Mouse (Mus musculus): ENCODE data around the gene Prelid1.

The Prelid1 gene

GRCm38 (mm10) chr13:55332331-55332730, 12.0 kb downstream of the Prelid1 start:
- DNase-seq (ENCODE audit: low spot score in 2 of 2), result no peak

DNA sequence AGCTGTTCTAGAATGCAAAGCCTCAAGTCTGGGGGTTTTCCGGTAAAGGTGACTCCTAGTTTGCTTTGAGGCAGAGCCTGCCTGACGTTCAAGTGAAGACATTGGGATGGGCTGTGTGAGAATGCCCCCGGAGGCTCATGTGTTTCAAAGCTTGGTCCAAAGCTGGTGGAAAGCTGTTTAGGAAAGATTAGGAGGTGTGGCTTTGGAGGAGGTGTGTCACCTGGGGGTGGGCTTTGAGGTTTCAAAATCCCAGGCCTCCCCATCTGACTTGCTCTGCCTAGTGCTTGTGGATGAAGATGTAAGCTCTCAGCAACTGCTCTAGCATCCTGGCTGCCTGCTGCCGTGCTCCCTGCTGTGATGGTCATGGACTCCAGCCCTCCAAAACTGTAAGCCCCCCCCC, 15.4 kb downstream of the Prelid1 start:
- DNase-seq (ENCODE audit: low spot score in 2 of 2), result no peak

- no peak for DNase-seq (ENCODE audit: low spot score in 2 of 2)
These were observed 17.2 kb downstream of the Prelid1 start for GRCm38 (mm10) chr13:55337341-55337975.

DNA sequence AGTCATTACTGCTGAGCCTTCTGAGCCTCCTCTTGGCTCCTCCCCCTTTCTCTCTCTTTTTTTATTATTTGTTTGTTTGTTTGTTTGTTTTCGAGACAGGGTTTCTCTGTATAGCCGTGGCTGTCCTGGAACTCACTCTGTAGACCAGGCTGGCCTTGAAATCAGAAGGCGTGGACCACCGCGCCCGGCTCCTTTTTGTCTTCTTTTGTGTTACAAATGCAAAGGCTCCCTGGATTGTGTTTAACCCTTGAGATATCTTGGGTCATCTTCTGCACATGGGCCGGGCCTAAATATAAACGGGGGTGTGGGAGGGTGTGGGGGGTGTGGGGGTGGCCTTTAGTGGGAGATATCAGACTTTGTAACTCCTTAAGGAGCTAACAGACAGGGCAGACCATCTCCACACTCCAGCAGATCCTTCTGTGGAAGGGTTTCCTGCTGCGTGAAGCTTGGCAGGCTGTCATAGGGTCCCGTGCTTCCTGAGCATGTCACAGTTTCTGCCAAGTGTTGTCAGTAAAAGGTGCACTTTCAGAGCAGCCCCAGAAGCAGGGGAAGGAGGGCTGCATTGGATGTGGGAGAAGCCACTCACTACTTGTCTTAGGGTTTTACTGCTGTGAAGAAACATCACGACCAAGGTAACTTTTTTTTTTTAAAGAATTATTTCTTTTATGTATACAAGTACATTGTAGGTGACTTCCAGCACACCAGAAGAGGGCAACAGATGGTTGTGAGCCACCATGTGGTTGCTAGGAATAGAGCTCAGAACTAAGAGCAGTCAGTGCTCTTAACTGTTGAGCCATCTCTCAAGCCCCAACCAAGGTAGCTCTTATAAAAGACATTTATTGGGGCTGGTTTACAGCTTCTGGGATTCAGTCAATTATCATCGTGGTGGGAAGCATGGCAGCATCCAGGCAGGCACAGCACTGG, 18.1 kb downstream of the Prelid1 start:
- DNase-seq (ENCODE audit: low spot score in 2 of 2), result no peak

- DNase-seq (ENCODE audit: low spot score in 2 of 2), result no peak
These were observed 19.0 kb downstream of the Prelid1 start for GRCm38 (mm10) chr13:55339259-55339658.

DNA sequence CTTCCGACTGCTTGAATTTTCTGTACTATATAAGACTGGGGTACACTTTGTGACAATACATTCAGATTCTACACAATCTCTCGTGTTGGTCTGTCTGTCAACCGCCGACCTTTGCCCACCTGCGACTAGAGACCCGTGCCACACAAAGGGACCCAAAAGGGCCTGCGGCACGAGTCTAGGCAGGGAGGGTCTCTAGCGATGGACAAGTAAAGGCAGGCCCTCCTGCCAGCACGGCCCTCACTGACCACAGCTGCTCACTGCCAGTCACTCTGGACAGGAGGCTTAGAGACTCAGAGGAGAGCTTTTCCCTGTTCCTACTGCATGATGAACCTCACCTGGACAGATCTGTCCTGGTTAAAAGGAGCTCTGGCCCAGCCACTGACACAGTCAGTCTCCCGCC, 22.2 kb downstream of the Prelid1 start:
- DNase-seq (ENCODE audit: low spot score in 2 of 2), result no peak

GRCm38 (mm10) chr13:55344286-55344685, 24.0 kb downstream of the Prelid1 start:
- DNase-seq (ENCODE audit: low spot score in 2 of 2), result no peak

GRCm38 (mm10) chr13:55346745-55347144, 26.4 kb downstream of the Prelid1 start:
- no peak for DNase-seq (ENCODE audit: low spot score in 2 of 2)

- no peak for DNase-seq (ENCODE audit: low spot score in 2 of 2)
These were observed 40.8 kb downstream of the Prelid1 start for GRCm38 (mm10) chr13:55361145-55361544.

GRCm38 (mm10) chr13:55361974-55362452, 41.7 kb downstream of the Prelid1 start:
- DNase-seq (ENCODE audit: low spot score in 2 of 2), result peak in 1 of 2 experiments; percentile 10

DNA sequence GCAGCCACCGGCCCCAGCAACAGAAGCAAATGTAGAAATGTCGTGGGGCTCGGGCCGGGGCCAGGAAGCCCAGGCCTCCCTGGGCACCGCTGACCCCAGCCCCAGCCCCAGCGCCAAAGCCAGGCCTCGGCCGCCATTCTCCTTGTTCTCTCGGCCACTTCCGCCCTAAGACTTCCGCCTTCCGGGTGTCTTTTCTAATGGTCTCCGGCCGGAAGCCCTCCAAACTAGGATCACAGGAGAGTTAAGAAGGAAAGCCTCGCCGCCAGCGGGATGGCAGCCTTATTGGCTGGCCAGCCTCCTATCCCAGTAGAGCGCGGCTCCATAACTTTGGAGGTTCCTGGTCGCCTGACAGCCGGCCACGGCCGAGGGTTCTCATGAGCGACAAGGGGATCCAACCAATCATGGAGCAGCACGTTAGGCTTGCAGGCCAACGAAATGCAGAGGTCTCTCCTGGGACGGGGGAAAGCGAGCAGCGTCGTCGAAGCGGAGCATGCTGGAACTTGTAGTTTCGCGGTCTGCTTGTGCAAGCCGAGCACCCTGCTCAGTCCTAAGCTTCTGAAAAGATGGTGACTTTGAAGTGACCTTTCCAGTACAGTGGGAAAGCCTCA, 42.3 kb downstream of the Prelid1 start, which contains the start of gene Lman2:
Gene Lman2, minus strand, starts transcription at position 331 of the 608 bp plus-strand sequence.
- peak; percentile 99 for DNase-seq (ENCODE audit: low spot score in 2 of 2)

DNA sequence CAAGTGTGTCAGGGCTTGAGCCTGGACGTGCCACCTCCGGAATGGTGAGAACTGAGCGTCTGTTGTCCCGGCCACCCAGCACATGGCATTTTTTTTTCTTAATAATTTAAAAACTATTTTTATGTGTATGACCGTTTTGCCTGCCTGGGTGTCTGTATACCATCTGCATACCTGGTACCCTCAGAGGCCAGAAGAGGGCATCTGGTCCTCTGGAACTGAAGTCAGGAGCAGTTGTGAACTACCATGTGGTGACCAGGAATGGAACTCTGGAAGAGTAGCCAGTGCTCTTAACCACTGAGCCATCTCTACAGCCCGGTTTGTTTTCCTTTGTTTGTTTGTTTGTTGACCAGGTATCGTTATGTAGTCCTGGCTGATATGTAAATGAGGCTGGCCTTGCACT, 48.1 kb downstream of the Prelid1 start:
- DNase-seq (ENCODE audit: low spot score in 2 of 2), result no peak

DNA sequence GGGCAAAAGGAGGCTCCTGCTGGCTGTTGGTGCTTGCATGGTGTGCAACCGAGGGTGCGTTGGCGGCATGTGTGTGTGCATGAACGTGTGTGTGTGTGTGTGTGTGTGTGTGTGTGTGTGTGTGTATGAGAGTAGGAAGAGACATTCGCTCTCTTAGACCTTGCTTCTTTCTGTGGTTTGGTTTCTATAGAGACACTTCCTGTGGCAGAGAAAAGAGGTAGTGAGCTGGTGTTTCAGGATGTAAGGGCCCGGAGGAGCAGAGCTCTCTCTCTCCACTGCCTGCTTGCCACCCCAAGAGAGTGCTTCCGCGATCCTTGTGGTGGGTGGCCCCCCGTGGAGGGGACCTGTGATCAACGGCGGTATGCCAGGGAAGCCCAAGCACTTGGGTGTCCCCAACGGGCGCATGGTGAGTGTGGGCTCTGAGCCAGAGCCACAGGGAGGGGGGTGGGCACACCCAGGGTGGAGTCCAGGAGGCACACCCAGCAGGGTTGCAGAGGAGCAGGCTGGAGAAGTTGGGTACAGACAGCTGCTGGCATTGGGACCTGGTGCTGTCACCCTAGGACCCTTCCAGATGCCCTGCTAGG, 49.3 kb downstream of the Prelid1 start, which contains the start of gene Rgs14:
Gene Rgs14, plus strand, starts transcription at position 202 of the 584 bp plus-strand sequence.
- DNase-seq (ENCODE audit: low spot score in 2 of 2), result peak; percentile 7 to 59

DNA sequence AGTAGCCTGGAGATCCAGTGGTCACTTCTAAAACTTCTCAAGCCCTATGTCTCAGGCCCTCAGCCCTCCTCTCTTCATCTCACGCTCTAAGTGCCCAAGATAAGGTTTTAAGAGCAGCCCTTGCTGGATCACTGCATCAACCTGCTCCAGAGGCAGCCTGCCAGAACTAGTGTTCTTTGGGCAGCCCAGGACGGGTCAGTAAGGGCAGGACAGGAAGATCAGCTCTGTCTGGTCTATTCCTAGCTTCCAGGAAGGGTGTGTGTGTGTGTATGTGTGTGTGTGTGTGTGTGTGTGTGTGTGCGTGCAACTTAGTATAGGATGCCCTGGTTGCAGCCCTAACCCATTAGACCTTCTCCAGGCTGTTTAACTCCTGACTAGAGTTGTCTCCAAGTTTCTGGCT, 49.9 kb downstream of the Prelid1 start:
- peak; percentile 22 to 32 for DNase-seq (ENCODE audit: low spot score in 2 of 2)

- peak; percentile 14 to 46 for DNase-seq (ENCODE audit: low spot score in 2 of 2)
These were observed 50.8 kb downstream of the Prelid1 start for GRCm38 (mm10) chr13:55371007-55371681.

DNA sequence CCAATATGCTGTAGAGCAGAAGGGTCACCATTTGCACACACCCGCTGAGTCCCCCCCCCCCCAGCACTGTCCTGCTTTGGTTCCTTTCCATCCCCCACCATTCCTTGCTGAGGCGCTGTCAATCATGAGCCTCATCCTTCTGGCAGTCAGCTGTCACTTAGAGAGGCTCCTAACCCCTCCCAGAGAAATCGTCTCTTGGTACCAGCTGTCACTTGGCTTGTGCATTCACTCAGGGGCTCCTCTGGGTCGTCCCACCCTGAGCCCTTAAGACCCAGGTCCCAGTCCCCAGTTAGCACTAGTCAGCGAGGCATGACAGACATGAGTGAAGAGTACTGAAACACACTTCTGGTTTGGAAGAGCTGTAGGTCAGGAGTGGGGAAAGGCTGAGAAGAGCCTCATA, 51.4 kb downstream of the Prelid1 start:
- no peak for DNase-seq (ENCODE audit: low spot score in 2 of 2)

DNA sequence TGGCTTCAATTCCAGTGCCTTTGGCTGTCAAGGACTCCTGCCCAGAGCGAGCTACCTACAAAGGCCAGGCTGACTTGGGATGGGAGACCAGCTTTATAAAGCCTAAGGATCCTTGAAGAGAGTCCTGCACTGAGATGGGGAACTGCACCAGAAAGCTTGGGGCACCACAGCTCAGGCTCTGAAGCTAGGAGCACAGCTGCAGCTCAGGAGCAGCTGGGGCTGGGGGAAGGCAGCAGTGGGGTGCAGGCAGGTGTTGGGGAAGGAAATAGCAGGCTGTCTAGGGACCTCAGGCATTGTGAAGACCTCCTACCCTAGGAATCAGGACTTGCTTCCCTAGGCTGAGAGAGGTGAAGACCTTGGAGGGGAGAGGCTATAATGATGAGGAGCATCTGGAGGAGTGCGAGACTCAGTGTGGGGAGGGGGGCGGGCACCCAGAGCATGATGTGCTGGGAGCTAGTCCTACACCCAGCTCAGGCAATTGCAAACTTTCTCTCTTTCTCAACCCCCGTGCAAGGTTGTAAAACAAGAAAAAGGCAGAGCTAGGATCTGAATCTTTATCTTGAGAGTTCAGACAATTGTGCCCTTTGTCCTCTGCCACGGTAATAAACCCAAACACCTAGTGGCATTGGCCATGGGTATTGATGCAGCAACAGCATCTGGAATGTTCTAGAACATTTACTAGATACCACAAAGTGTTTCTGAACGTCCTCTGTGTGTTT, 54.1 kb downstream of the Prelid1 start:
- DNase-seq (ENCODE audit: low spot score in 2 of 2), result no peak
